Mouse (Mus musculus) heart, adult 11 months (tissue): Measurements from ENCODE around the gene Plekhm2.

ENCODE experiments used
- DNase-seq: peaks from one replicate; pipeline ENCODE4 v3.0.0; 2022

The Plekhm2 gene

GRCm38 (mm10) chr4:141660884-141661283, 3.8 kb downstream of the Plekhm2 start:
- DNase-seq: no peak

- no peak for DNase-seq
Measured at GRCm38 (mm10) chr4:141659739-141660138, 5.0 kb downstream of the Plekhm2 start.

GRCm38 (mm10) chr4:141658846-141659484, 5.7 kb downstream of the Plekhm2 start:
- DNase-seq: no peak

GRCm38 (mm10) chr4:141656932-141657331, 7.8 kb downstream of the Plekhm2 start:
- DNase-seq: peak; percentile 89

- DNase-seq: peak; percentile 97
Measured at GRCm38 (mm10) chr4:141655908-141656608, 8.6 kb downstream of the Plekhm2 start.

GRCm38 (mm10) chr4:141654509-141654908, 10.2 kb downstream of the Plekhm2 start:
- peak; percentile 96 for DNase-seq

- peak; percentile 90 for DNase-seq
Measured at GRCm38 (mm10) chr4:141653813-141654212, 10.9 kb downstream of the Plekhm2 start.

GRCm38 (mm10) chr4:141653044-141653443, 11.7 kb downstream of the Plekhm2 start:
- no peak for DNase-seq

- DNase-seq: no peak
Measured at GRCm38 (mm10) chr4:141651944-141652343, 12.8 kb downstream of the Plekhm2 start.

- DNase-seq: peak; percentile 96
Measured at GRCm38 (mm10) chr4:141651286-141651685, 13.4 kb downstream of the Plekhm2 start.

- DNase-seq: no peak
Measured at GRCm38 (mm10) chr4:141649244-141649643, 15.5 kb downstream of the Plekhm2 start.

- peak; percentile 98 for DNase-seq
Measured at GRCm38 (mm10) chr4:141648262-141648661, 16.4 kb downstream of the Plekhm2 start.

GRCm38 (mm10) chr4:141647187-141647586, 17.5 kb downstream of the Plekhm2 start:
- DNase-seq: no peak

- no peak for DNase-seq
Measured at GRCm38 (mm10) chr4:141645988-141646387, 18.7 kb downstream of the Plekhm2 start.

- peak; percentile 99 for DNase-seq
Measured at GRCm38 (mm10) chr4:141643118-141643855, 21.4 kb downstream of the Plekhm2 start.

GRCm38 (mm10) chr4:141641961-141642811, 22.5 kb downstream of the Plekhm2 start:
- DNase-seq: peak; percentile 93

- peak; percentile 98 for DNase-seq
Measured at GRCm38 (mm10) chr4:141641353-141641771, 23.3 kb downstream of the Plekhm2 start.

- no peak for DNase-seq
Measured at GRCm38 (mm10) chr4:141639474-141639873, 25.2 kb downstream of the Plekhm2 start.

- DNase-seq: peak; percentile 98
Measured at GRCm38 (mm10) chr4:141636693-141637092, 28.0 kb downstream of the Plekhm2 start.

GRCm38 (mm10) chr4:141635991-141636390, 28.7 kb downstream of the Plekhm2 start:
- DNase-seq: peak; percentile 88

- peak; percentile 88 for DNase-seq
Measured at GRCm38 (mm10) chr4:141632111-141632873, 32.4 kb downstream of the Plekhm2 start.

GRCm38 (mm10) chr4:141631250-141631649, 33.4 kb downstream of the Plekhm2 start:
- peak; percentile 92 for DNase-seq
